Mouse (Mus musculus) lung, embryonic 14.5 days (tissue): ENCODE measurements at regions not wholly inside any gene's neighbourhood (a gene's known extent, or its start where the extent isn't known, plus 50 kb on each side); places are given as distances from the start of the nearest gene placed in this dataset.

Experiments
- ATAC-seq: fragments of 200-750 bp; cut with Nextera tagmentation; 2 replicates; pipeline ENCODE4 v1.8.0; 2017; ENCODE audit warnings: mild to moderate bottlenecking, moderate TSS enrichment, moderate library complexity; ENCODE audit not compliant: insufficient read depth
- DNase-seq: peaks from one replicate; pipeline ENCODE4 v3.0.0-alpha.2; 2015
- H3K27ac ChIP-seq: fragments of 300-500 bp; sonication (generic); 2 replicates; pipeline ENCODE4 v1.5.1; 2014; ENCODE audit warnings: low read depth, mild to moderate bottlenecking, moderate library complexity
- H3K27me3 ChIP-seq: fragments of 300-500 bp; sonication (generic); 2 replicates; pipeline ENCODE4 v1.6.1; 2014; ENCODE audit warnings: low read length, control low read depth; ENCODE audit not compliant: insufficient read depth
- H3K36me3 ChIP-seq: fragments of 300-500 bp; sonication (generic); 2 replicates; pipeline ENCODE4 v1.6.1; 2014; ENCODE audit warnings: control low read depth; ENCODE audit not compliant: insufficient read depth
- H3K4me1 ChIP-seq: fragments of 300-500 bp; sonication (generic); 2 replicates; pipeline ENCODE4 v1.6.1; 2014; ENCODE audit warnings: antibody characterized with exemption, control low read depth; ENCODE audit not compliant: insufficient read depth
- H3K4me2 ChIP-seq: fragments of 300-500 bp; sonication (generic); 2 replicates; pipeline ENCODE4 v1.6.1; 2014; ENCODE audit warnings: mild to moderate bottlenecking
- H3K4me3 ChIP-seq: fragments of 300-500 bp; sonication (generic); 2 replicates; pipeline ENCODE4 v1.5.1; 2014; ENCODE audit warnings: low read depth, low read length
- H3K9ac ChIP-seq: fragments of 300-500 bp; sonication (generic); 2 replicates; pipeline ENCODE4 v1.6.1; 2014
- H3K9me3 ChIP-seq: fragments of 300-500 bp; sonication (generic); 2 replicates; pipeline ENCODE4 v1.6.1; 2016; ENCODE audit warnings: low read depth, low read length, control low read depth
- CTCF ChIP-seq: IDR thresholded peaks from 2 replicates; pipeline ENCODE4 v1.5.1; 2016; ENCODE audit warnings: antibody characterized with exemption, low read depth
- WGBS: fragments of 180-500 bp; shearing (Covaris S2); extraction: QIAGEN DNeasy Blood & Tissue Kit; methylation state at CpG from one replicate; pipeline ENCODE4 v1.1.7; 2014; 5-methylcytosine and 5-hydroxymethylcytosine counted together

- Histone ChIP-seq H3K4me3 (no peak overlapping the region), H3K4me2 (no peak overlapping the region), H3K4me1 (no peaks in the 10 kb centered on the region), H3K27ac (no peak overlapping the region), H3K27me3 (no peaks in the 10 kb centered on the region), H3K36me3 (no peaks in the 10 kb centered on the region), H3K9me3 (no peaks in the 10 kb centered on the region), H3K9ac (no peak overlapping the region)
- DNase-seq (peak; percentile 80), ATAC-seq (peak; percentile 89)
- 7% methylated on average over 4 of the region's 4 CpGs for WGBS
- TF ChIP-seq CTCF = no peak
Observed at GRCm38 (mm10) chr5:39437463-39438201, 317.6 kb downstream of the Hs3st1 start.

GRCm38 (mm10) chr5:39426053-39426452 is 329.2 kb downstream of the Hs3st1 start:
- DNase-seq (peak; percentile 7), ATAC-seq (peak; percentile 28; the same call in 1 of the 2 replicates)
- no peaks in the 10 kb centered on the region for H3K9me3 ChIP-seq
- TF ChIP-seq CTCF = no peak
- H3K4me2 ChIP-seq = no peak overlapping the region
- H3K27me3 ChIP-seq = no peaks in the 10 kb centered on the region
- H3K27ac ChIP-seq = no peak overlapping the region
- H3K36me3 ChIP-seq = no peaks in the 10 kb centered on the region
- no peaks in the 10 kb centered on the region for H3K4me1 ChIP-seq
- no peak overlapping the region for H3K9ac ChIP-seq
- WGBS = 52% methylated on average over 3 of the region's 3 CpGs
- H3K4me3 ChIP-seq = no peak overlapping the region

GRCm38 (mm10) chr5:39423720-39424119 is 331.6 kb downstream of the Hs3st1 start:
- Histone ChIP-seq H3K4me2 (no peak overlapping the region), H3K9ac (no peak overlapping the region), H3K27me3 (no peaks in the 10 kb centered on the region), H3K36me3 (no peaks in the 10 kb centered on the region), H3K4me3 (no peak overlapping the region), H3K4me1 (no peaks in the 10 kb centered on the region), H3K27ac (no peak overlapping the region), H3K9me3 (no peaks in the 10 kb centered on the region)
- WGBS = 82% methylated on average over 9 of the region's 9 CpGs
- ATAC-seq (no peak), DNase-seq (no peak)
- no peak for TF ChIP-seq CTCF

GRCm38 (mm10) chr5:39418795-39419194 is 336.5 kb downstream of the Hs3st1 start:
- no peaks in the 10 kb centered on the region for H3K4me1 ChIP-seq
- 85% methylated on average over 1 of the region's 1 CpGs for WGBS

GRCm38 (mm10) chr5:39417845-39418154 is 337.5 kb downstream of the Hs3st1 start:
- WGBS = 83% methylated on average over 3 of the region's 3 CpGs
- Histone ChIP-seq H3K4me3 (no peak overlapping the region), H3K9ac (no peak overlapping the region), H3K4me1 (no peaks in the 10 kb centered on the region), H3K27ac (no peak overlapping the region), H3K9me3 (no peaks in the 10 kb centered on the region), H3K4me2 (no peak overlapping the region), H3K27me3 (no peaks in the 10 kb centered on the region), H3K36me3 (no peaks in the 10 kb centered on the region)
- ATAC-seq (no peak), DNase-seq (no peak)
- TF ChIP-seq CTCF = no peak

More at GRCm38 (mm10) chr5:39418795-39419194, 336.5 kb downstream of the Hs3st1 start:
- H3K9ac ChIP-seq = no peak overlapping the region
- H3K36me3 ChIP-seq = no peaks in the 10 kb centered on the region
- no peak overlapping the region for H3K4me3 ChIP-seq
- H3K9me3 ChIP-seq = no peaks in the 10 kb centered on the region
- H3K4me2 ChIP-seq = no peak overlapping the region
- no peak for TF ChIP-seq CTCF
- ATAC-seq = no peak
- H3K27me3 ChIP-seq = no peaks in the 10 kb centered on the region
- no peak for DNase-seq
- no peak overlapping the region for H3K27ac ChIP-seq

- no peak for TF ChIP-seq CTCF
- Histone ChIP-seq H3K4me1 (no peaks in the 10 kb centered on the region), H3K4me3 (no peak overlapping the region), H3K36me3 (no peaks in the 10 kb centered on the region), H3K27ac (no peak overlapping the region), H3K9me3 (no peaks in the 10 kb centered on the region), H3K9ac (no peak overlapping the region), H3K4me2 (no peak overlapping the region), H3K27me3 (no peaks in the 10 kb centered on the region)
- WGBS = 70% methylated on average over 11 of the region's 11 CpGs
- DNase-seq (peak; percentile 8), ATAC-seq (no peak)
Observed at GRCm38 (mm10) chr5:39417121-39417844, 338.0 kb downstream of the Hs3st1 start.

GRCm38 (mm10) chr5:39416597-39417023 is 338.7 kb downstream of the Hs3st1 start:
- TF ChIP-seq CTCF = no peak
- Histone ChIP-seq H3K4me1 (no peaks in the 10 kb centered on the region), H3K36me3 (no peaks in the 10 kb centered on the region), H3K4me2 (no peak overlapping the region), H3K4me3 (no peak overlapping the region), H3K27ac (no peak overlapping the region), H3K27me3 (no peaks in the 10 kb centered on the region), H3K9ac (no peak overlapping the region), H3K9me3 (no peaks in the 10 kb centered on the region)
- DNase-seq (no peak), ATAC-seq (no peak)
- WGBS = 55% methylated on average over 2 of the region's 2 CpGs
